Mouse (Mus musculus) C2C12 (cell line): Measurements from ENCODE around the gene Drg1. TPM values are rescaled to one million over a fixed set of nuclear protein-coding genes. Genes with fewer than 3 reads are reported as not detected.

ENCODE experiments used
- H3K27me3 ChIP-seq: one replicate; pipeline ENCODE4 v1.6.1; 2011; ENCODE audit not compliant: control insufficient read depth, insufficient read depth, insufficient read length
- H3K36me3 ChIP-seq: one replicate; pipeline ENCODE4 v1.6.1; 2011; ENCODE audit not compliant: control insufficient read depth, insufficient read depth
- H3K4me3 ChIP-seq: one replicate; pipeline ENCODE4 v1.5.1; 2011; ENCODE audit warnings: mild to moderate bottlenecking, control low read depth; ENCODE audit not compliant: poor library complexity, insufficient read depth, severe bottlenecking
- H3K79me2 ChIP-seq: one replicate; pipeline ENCODE4 v1.6.1; 2011; ENCODE audit not compliant: control insufficient read depth, insufficient read depth
- H3K79me3 ChIP-seq: one replicate; pipeline ENCODE4 v1.6.1; 2011; ENCODE audit warnings: low read depth, control low read depth
- H3ac ChIP-seq: one replicate; pipeline ENCODE3; 2011; ENCODE audit warnings: low read depth; ENCODE audit not compliant: control insufficient read depth, insufficient read length
- CEBPB ChIP-seq: IDR thresholded peaks from one replicate; pipeline ENCODE4 v1.6.1; 2011; ENCODE audit warnings: low read depth, mild to moderate bottlenecking, control low read depth, moderate library complexity
- CTCF ChIP-seq: IDR thresholded peaks from one replicate; pipeline ENCODE4 v1.5.1; 2011; ENCODE audit not compliant: control insufficient read depth, insufficient read depth, insufficient read length
- FOSL1 ChIP-seq: IDR thresholded peaks from one replicate; pipeline ENCODE4 v1.8.0; 2011; ENCODE audit warnings: mild to moderate bottlenecking, low read length; ENCODE audit not compliant: poor library complexity, insufficient read depth, severe bottlenecking
- MAX ChIP-seq: IDR thresholded peaks from one replicate; pipeline ENCODE4 v1.6.1; 2011; ENCODE audit warnings: mild to moderate bottlenecking, control low read depth
- MYOD1 ChIP-seq: IDR thresholded peaks from one replicate; pipeline ENCODE4 v1.6.1; 2011; ENCODE audit warnings: low read depth; ENCODE audit not compliant: control insufficient read depth, insufficient read length
- MYOG ChIP-seq: IDR thresholded peaks from one replicate; pipeline ENCODE4 v1.6.1; 2011; ENCODE audit not compliant: control insufficient read depth, insufficient read length; ENCODE audit errors: extremely low read depth
- USF1 ChIP-seq: IDR thresholded peaks from one replicate; pipeline ENCODE4 v1.6.1; 2011; ENCODE audit warnings: low read depth, mild to moderate bottlenecking, control low read depth, moderate library complexity
- polyA plus RNA-seq: library from polyadenylated mRNA; unstranded; fragments of >200 nt; fragmentation: generic; extraction: Trizol; gene quantifications from one replicate; pipeline ENCODE4 v1.2.1, GENCODE M21; 2012; ENCODE audit warnings: missing spikeins

Gene Drg1
- polyA plus RNA-seq, 1 experiment: 136 TPM

DNA sequence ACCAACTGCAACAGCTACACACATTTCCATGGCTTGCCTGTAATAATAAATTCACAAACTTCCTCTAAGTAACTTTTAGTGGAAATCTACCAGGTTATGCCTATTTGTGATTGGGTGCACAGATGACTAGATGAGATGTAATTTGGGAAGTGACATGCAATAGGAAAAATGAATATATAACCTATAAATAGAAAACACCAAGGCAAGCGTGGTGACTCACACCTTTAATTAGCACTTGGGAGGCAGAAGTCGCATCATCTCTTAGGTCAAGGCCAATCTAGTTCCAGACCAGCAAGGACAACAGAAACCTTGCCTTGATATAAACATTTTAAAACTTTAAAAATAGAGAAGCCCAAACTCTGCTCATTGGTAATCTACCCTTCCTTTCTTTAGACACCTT lies 18.8 kb downstream of the Drg1 start:
- H3K4me3 ChIP-seq: no peak overlapping the region
- H3ac ChIP-seq: no peak overlapping the region
- H3K27me3 ChIP-seq: no peaks in the 10 kb centered on the region
- H3K79me2 ChIP-seq: no peaks in the 10 kb centered on the region
- H3K36me3 ChIP-seq: peaks cover 100% of the 10 kb centered on the region
- TF ChIP-seq CEBPB (no peak), MYOG (no peak), MYOD1 (no peak), FOSL1 (no peak)
- peaks cover 2% of the 10 kb centered on the region for H3K79me3 ChIP-seq

DNA sequence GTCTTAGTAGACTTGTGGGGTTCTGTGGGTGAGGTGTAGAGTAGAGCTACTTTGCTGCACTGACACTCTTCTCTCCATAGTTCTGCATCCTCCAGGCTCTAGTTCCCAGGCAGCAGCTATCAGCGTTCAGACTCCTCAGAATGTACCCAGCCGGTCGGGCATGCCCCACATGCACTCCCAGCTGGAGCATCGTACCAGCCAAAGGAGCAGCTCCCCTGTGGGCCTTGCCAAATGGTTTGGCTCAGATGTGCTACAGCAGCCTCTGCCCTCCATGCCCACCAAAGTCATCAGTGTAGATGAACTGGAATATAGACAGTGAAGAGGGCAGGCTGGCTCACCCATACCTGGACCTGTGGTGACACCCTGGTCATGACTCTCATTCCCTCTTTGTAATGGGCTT lies 22.4 kb downstream of the Drg1 start:
- no peak for TF ChIP-seq CEBPB
- no peak for TF ChIP-seq MYOG
- TF ChIP-seq MAX: no peak
- no peak for TF ChIP-seq MYOD1
- no peak for TF ChIP-seq FOSL1
- no peak for TF ChIP-seq CTCF
- no peak for TF ChIP-seq USF1
- Histone ChIP-seq H3ac (no peak overlapping the region), H3K79me3 (peaks cover 2% of the 10 kb centered on the region), H3K4me3 (no peak overlapping the region), H3K27me3 (no peaks in the 10 kb centered on the region), H3K36me3 (peaks cover 100% of the 10 kb centered on the region), H3K79me2 (no peaks in the 10 kb centered on the region)

DNA sequence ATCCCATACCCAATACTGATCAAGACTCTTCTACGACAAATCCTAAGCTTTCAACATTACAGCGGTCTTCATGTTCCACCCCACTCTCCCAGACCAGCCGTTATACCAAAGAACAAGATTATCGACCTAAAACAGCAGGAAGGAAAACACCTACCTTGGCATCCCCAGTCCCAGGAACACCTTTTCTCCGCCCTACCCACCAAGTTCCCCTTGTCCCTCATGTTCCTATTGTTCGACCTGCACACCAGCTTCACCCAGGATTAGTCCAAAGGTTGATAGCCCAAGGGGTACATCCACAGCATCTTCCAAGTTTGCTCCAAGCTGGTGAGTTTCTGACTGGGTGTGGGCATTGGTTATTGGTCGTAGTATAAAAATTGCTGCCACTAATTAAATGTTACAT lies 23.8 kb downstream of the Drg1 start:
- no peaks in the 10 kb centered on the region for H3K27me3 ChIP-seq
- peaks cover 99% of the 10 kb centered on the region for H3K36me3 ChIP-seq
- peaks cover 7% of the 10 kb centered on the region for H3K79me3 ChIP-seq
- TF ChIP-seq FOSL1 (no peak), MYOD1 (no peak), CTCF (no peak), CEBPB (no peak), USF1 (no peak), MAX (no peak), MYOG (no peak)
- H3K79me2 ChIP-seq: no peaks in the 10 kb centered on the region
- H3ac ChIP-seq: no peak overlapping the region
- H3K4me3 ChIP-seq: no peak overlapping the region

DNA sequence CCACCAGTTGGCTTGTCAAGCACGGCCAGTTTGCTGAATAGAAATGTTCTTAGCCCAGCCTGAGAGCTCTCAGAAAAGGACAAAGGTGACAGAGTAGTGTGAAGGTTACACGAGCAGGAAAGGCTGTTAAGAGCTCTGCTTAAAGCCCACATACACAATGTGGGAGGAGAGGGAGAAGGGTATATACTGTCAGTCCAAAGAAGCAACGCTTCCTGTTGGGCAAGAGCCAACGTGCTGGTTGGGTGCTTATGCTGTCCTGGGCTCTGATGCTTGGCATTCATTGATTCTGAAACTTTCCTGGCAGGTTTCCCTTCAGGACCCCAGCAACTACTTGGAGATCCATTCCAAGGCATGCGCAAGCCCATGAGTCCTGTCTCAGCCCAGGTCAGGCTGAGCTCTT lies 30.9 kb downstream of the Drg1 start:
- no peaks in the 10 kb centered on the region for H3K27me3 ChIP-seq
- no peak overlapping the region for H3K4me3 ChIP-seq
- TF ChIP-seq MAX (no peak), USF1 (no peak), CEBPB (no peak), MYOG (no peak), MYOD1 (no peak), FOSL1 (no peak), CTCF (no peak)
- peaks cover 13% of the 10 kb centered on the region for H3K79me3 ChIP-seq
- H3K36me3 ChIP-seq: peaks cover 95% of the 10 kb centered on the region
- H3ac ChIP-seq: no peak overlapping the region
- H3K79me2 ChIP-seq: peaks cover 11% of the 10 kb centered on the region

DNA sequence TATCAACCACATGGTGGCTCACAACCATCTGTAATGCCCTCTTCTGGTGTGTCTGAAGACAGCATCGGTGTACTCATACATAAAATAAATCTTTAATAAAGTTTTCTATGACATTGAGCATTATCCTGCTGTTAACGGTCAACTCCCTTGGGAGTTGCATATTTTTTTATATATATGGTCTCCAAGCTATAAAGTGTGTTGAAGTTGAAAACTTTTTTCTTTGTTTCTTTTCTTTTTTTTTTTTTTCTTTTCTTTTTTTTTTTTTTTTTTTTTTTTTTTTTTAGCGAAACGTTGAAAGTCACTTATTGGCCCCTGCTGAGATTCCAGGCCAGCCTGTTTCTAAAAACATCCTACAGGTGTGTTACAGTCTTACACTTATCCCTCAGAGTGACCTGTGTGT lies 32.5 kb downstream of the Drg1 start:
- no peaks in the 10 kb centered on the region for H3K27me3 ChIP-seq

DNA sequence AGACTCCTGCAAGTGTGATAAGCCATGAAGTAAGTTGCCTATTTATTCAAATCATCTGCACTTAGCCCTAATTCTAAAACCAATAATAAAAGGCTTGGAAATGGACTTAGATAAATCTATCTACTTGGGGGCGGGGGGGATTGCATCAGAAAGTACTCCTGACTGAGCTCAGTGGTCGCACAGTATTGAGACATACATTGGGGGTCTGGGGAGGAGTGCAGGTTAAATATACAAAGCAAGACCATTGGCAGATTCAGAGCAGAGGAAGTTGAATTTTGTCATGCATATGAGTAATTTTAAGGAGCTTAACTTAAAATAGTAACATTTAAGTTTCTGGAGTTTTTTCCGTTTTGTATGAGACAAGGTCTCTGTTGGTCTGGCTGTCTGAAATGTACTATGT lies 34.0 kb downstream of the Drg1 start:
- Histone ChIP-seq H3K4me3 (no peak overlapping the region), H3K79me2 (peaks cover 11% of the 10 kb centered on the region), H3K79me3 (peaks cover 6% of the 10 kb centered on the region), H3K36me3 (peaks cover 91% of the 10 kb centered on the region), H3ac (no peak overlapping the region), H3K27me3 (no peaks in the 10 kb centered on the region)
- TF ChIP-seq FOSL1: no peak

More for the DNA sequence above, 32.5 kb downstream of the Drg1 start:
- peaks cover 11% of the 10 kb centered on the region for H3K79me2 ChIP-seq
- H3K4me3 ChIP-seq: no peak overlapping the region
- peaks cover 13% of the 10 kb centered on the region for H3K79me3 ChIP-seq
- TF ChIP-seq CEBPB (no peak), MYOG (no peak), MAX (no peak), FOSL1 (no peak), USF1 (no peak), MYOD1 (no peak), CTCF (no peak)
- H3K36me3 ChIP-seq: peaks cover 94% of the 10 kb centered on the region
- H3ac ChIP-seq: no peak overlapping the region
